Mouse (Mus musculus) megakaryocyte, embryonic 14.5 days (primary cell): ENCODE results near the gene Rrp1.

Experiments
- FLI1 ChIP-seq: IDR thresholded peaks from 2 replicates; pipeline ENCODE4 v1.6.1; 2012; ENCODE audit warnings: low read length, inconsistent platforms, mixed read lengths
- GATA1 ChIP-seq: IDR thresholded peaks from 3 replicates; pipeline ENCODE4 v1.6.1; 2012; ENCODE audit warnings: mixed read lengths, low read length, inconsistent platforms, borderline replicate concordance

DNA sequence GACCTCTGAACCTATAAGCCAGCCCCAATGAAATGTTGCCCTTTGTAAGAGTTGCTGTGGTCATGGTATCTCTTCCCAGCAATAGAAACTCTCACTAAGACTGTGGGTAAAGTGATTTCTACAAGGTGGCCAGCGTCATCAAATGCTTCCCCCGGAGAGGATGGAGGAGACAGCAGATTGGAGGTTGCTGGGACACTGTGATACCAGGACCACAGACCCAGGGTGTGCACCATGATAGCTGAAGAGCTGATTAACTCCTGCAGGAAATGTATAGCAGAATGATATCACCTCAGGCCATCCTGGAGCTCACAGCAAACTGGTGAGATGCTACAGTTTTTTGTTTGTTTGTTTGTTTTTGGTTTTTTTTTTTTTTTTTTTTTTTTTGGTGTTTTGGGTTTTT lies 16.9 kb upstream of the Rrp1 start:
- no peak for TF ChIP-seq FLI1
- TF ChIP-seq GATA1: no peak
